Mouse (Mus musculus) right cerebral cortex, postnatal 36 days (tissue): ENCODE results near the gene Il25.
"Not testable (repeated sequence)": the region's sequence is repeated elsewhere in the genome, so short reads cannot be mapped to it uniquely, and the experiment has no call there.

ENCODE experiments used
- DNase-seq, 2 experiments: peaks; one replicate each; pipeline ENCODE4 v3.0.0; 2022; ENCODE audit warnings: low spot score in 2 of 2, mixed read lengths in 1 of 2

Il25 gene

DNA sequence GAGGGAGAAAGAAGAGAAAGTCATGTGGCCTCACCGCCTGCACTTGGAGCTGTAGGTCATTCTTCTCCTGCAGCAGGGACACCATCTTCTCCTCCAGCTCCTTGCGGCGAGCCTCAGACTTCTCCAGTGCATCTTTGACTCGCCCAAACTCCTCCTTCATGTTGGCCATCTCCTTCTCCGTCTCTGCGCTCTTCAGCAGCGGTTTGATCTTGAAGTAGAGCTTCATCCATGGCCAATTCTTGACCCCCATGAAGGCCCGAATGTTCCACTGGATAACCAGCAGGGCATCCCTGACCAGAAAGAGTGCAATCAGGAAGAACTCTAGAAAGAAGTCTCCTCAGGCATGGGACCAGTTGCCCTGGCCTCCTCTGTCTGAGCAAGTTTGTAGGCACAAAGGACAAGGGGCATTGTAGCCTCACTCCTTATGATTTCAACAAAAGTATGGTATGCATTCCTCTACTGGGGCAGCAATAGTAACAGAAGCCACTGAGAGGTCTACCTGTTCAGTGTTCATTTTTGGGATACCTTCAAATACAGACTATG, 21.2 kb downstream of the Il25 start:
- no peak for DNase-seq

DNA sequence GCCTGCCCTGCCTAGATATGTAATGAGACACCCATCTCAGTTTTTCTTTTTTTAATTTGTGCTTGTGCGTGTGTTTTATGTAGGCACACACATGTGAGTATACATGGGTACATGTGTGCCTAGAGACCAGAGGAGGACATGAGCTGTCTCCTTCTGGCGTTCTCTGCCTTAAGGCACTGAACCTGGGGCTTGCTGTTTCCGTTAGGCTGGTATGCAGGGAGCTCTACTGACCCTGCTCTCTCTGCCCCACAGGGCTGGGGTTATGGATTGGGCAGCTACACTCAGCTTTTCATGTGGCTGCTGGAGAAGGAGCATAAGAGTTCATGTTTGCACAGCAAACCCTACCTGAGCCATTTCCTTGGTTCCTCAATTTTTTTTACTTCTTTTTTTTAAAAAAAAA, 22.0 kb downstream of the Il25 start:
- DNase-seq, result no peak

DNA sequence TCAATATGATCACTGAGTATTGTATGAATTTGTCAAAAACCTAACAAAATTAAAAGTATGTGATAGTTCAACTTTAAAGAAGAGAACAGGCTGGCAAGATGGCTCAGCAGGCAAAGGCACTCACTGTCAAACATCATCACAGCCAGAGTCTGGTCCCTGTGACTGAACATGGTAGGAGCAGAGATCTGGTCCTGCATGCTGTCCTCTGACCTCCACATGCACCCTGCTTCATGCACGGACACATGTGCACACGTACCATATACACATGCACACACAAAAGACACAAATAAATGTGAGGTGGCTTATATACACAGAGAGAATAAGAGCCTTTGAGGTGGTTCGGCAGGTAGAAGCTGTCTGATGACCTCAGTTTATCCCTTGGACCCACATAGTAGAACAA, 23.0 kb downstream of the Il25 start:
- no peak for DNase-seq

DNA sequence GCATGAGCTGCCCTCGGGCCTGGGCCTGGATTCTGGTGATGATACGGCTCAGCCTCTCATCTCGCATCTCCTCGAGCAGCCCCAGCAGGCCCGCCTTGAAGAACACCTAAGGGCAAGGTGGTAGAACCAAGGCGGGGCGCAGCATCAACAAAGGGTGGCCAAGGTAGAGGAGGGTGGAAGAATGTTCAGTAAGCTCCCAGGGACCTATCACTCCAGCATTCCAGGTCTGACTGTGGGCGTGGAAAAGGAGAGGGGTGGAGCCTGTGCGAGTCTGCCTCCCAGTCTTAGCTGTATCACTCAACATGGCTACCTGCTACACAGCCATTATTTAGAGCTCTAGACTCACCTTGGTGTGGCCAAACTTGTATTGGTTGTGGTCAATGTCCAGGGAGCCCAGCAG, 24.0 kb downstream of the Il25 start:
- DNase-seq, result no peak

DNA sequence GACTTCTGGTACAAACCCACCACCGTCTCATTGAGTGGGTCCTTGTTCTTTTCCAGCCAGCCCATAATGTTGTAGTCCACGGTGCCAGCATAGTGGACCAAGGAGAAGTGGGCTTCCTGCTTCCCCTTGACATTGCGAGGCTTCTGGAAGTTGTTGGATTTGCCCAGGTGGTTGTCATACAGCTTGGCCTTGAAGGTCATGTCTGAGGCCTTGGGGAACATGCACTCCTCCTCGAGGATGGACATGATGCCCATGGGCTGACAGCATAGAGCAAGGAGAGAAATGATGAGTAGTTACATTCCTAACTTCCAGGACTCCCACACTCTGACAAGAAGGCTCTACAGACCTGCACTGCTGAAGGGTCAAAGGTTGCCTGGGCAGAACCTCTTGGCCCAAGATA, 26.0 kb downstream of the Il25 start:
- no peak for DNase-seq

DNA sequence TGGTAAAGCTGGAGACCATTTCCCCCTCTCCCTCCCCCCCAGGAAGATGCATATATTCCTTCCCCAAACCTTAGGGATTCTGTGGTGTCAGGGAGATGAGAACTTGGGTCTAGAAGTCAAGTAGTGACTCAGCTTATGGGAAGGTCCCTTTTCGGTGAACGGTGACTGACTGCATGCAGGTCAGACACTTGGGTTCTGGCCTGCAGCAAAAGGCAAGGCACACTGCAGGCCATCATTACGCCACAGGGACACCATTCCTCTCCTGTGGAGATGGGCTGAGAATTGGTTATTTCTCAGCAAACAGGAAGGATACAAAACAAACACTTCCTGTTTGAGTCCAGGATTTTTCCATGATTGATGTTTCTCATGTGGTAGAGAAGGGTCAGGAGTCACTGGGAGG, 26.7 kb downstream of the Il25 start:
- DNase-seq, result no peak

DNA sequence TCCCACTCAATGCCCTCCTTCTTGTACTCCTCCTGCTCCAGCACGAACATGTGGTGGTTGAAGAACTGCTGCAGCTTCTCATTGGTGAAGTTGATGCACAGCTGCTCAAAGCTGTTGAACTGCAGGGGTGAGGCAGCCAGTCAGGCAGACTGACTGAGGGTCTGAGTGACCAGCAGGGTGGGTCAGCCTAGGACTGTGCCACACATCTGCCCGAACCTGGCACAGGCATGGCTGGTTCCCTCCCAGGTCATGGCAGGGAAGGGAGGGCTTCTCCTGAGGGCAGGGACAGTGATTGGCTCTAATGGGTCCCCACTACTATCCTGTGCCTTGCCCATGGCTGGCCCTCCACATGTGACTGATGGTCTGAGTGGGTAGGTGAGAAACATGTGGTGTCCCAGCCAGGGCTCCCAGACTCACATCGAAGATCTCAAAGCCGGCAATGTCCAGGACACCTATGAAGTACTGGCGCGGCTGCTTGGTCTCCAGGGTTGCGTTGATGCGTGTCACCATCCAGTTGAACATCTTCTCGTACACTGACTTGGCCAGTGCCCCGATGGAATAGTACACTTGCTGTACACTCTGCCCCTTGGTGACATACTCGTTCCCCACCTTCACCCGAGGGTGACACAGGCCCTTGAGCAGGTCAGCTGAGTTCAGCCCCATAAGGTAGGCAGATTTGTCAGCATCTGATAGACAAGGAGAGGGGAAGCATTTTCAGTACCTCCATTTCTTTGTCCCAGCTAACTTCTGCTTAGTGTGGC, 27.5 kb downstream of the Il25 start:
- not testable (repeated sequence) for DNase-seq

DNA sequence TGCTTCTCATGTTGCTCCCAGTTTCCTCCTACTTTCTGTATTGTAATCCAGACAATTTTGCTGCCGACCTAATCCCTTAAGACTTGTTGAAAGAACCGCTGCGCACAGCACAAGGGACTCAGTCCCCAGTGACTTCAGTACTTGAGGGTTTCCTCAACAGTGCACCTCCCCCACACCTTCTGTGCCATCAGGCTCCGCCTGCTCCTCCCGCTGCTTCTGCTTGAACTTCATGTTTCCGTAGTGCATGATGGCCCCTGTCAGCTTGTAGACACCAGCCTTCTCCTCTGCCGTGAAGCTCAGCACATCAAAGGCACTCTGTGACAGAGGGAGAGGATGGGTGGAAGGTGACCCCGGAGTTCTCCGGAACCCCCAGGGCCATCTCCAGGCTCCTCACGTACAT, 28.3 kb downstream of the Il25 start:
- DNase-seq, result no peak

DNA sequence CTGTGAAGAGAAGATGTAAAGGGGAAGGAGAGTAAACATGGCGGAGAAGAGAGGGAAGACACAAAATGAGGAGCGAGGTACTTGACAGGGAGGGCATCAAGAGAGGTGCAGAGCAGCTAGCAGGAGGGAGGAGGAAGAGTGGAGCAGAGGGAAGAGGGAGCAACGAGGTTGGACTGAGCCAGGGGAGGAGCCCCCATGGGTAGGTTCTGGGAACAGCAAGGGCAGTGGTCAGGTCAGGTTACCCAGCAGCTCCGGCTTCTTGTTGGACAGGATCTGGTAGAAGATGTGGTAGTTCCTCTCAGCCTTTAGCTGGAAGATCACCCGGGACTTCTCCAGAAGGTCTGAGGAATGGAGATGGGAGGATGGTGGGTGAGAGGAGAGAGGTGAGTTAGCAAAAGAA, 29.0 kb downstream of the Il25 start:
- DNase-seq, result no peak

DNA sequence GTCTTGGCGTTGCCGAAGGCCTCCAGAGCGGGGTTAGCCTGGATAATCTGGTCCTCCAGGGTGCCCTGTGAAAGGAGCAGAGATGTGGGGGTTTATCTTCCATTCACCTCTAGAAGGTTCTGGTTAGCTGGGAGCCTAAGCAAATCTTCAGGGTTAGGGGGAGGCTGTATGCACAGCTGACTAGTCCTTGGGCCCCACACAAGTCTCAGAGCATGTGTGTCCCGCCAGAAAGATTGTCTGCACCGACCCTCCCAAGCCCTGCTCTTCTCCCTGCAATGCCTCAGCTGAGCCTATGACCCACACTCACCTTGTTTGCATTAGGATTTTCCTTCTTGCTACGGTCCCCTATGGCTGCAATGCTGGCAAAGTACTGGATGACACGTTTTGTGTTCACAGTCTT, 30.2 kb downstream of the Il25 start:
- DNase-seq, result no peak

DNA sequence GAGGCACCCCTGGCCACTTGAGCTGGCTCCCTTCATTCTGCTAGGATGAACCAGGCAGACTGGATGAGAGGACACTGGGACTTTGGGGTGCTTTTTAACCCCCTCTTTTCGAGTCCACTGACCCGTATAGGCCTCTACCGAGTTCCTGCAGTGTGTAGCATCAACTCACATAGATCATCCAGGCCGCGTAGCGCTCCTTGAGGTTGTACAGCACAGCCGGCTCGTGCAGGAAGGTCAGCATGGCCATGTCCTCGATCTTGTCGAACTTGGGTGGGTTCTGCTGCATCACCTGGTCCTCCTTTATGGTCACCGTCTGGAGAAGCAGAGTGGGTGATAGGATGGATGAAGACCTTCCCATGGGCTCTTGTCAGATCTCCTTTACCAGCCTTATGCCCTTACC, 31.2 kb downstream of the Il25 start:
- no peak for DNase-seq

DNA sequence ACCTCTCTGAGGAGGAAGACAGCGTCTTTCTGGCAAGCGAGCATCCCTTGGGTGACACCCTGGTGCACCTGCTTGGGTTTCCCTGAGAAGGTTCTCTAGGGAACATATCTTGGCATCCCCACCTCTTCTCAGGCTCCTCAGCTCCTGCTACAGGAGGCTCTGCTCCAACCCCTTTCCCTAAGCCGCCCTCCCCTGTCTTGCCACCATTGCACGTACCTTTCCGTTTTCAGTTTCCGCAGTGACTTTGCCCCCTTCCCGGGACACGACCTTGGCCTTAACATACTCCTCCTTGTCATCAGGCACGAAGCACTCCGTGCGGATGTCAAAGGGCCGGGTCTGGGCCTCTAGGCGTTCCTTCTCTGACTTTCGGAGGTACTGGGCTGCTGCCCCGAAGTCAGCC, 32.5 kb downstream of the Il25 start:
- DNase-seq, result no peak

DNA sequence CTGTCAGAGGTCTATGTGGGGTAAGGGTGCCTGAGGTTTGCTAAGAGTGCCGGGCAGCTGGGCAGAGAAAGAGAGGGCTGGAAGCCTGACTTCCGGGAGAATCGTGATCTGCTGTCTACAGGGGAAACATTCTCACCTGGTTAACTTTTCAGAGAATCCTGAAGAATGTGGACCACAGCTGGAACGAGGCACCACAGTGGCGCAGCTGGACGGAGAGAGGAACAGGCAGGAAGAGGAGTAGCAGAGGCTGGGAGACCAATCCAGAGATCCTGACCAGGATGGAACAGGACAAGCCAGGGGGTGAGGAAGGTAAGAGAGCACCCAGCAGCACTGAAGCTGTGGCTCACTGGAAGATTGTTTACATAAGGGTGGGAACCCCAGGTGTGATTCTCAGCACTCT, 33.1 kb downstream of the Il25 start:
- no peak for DNase-seq

DNA sequence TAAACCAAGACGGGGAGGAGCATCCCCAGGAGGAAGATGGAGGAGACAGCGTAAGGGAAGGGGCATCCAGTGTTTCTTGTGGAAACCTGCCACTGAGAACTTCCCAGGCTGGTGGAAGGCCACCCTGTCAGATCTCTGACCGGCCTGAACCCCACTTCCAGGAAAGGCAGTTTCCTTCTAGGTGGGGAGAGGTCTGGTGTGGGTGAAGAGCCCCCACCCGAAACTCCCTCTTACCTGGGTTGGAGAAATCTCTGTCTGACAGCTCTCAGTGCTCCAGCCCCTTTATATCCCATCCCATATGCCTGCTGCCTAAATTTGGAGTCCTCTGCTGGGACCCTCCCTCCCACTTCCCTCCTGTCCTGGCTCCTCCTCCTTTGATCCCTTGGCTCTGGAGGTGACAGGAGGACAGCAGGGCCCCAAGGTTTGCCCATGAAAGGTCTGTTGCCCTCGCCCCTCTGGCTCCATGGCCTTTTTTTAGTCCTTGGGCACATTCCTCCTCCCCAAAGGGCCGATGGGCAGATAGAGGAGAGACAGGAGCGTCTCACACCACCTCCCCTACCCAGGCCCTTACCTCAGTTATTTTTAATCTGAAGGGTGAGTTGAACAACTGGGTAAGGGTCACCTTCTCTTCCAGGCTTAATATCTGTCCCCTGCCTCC, 34.0 kb downstream of the Il25 start, which contains the start of gene Myh6:
TSS of gene Myh6 (minus strand) at position 608 of the 658 bp plus-strand sequence.
- DNase-seq, result no peak

DNA sequence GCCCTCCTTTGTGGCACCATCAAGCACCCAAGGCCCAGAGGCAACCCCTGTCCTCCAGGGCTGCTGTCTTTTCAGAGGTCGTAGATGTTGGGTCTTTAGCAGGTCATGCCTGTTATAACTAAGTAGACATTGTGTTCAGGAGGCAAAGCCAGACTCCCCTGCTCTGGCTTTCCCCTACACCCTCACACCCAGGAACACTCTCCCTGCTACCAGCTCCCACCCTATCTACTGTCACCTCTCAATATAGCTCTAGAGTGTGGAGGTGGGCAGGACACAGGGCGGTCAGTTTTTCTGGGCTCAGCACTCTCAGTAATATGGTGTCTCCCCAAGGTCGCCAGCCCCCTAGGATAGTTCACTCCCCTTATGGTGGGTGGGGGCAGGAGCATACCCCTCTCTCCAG, 35.4 kb downstream of the Il25 start:
- no peak for DNase-seq

DNA sequence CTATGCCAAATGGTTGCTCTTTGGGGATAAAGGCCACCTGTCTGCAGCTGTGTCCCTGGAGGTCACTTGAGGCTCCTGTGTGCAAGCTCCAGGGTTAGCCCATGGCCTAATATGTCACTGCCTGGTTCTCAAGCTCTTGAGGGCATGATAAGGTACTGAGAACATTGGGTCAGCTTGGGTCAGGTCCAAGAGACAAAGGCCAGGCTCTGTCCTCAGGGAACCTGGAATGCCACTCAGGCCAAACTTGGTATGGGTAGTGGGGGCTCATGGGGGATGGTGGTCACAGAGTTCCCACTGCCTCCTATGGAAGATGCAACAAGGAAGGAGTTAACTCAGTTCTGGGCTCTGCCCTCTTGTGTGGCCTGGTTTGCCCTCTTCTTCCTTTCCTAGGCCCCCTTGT, 35.8 kb downstream of the Il25 start:
- DNase-seq, result no peak

DNA sequence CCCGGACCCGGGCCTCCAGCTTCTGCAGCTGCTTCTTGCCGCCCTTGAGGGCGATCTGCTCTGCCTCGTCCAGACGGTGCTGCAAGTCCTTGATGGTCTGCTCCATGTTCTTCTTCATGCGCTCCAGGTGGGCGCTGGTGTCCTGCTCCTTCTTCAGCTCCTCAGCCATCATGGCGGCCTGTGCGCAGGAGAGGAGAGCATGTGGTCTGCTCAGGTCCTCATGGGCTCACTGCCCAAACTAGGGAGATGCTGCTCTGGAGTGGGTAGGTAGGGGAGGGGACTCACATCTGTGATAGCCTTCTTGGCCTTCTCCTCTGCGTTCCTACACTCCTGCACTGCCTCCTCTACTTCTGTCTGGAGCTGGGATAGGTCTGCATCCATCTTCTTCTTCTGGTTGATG, 40.3 kb downstream of the Il25 start:
- DNase-seq, result not testable (repeated sequence)

DNA sequence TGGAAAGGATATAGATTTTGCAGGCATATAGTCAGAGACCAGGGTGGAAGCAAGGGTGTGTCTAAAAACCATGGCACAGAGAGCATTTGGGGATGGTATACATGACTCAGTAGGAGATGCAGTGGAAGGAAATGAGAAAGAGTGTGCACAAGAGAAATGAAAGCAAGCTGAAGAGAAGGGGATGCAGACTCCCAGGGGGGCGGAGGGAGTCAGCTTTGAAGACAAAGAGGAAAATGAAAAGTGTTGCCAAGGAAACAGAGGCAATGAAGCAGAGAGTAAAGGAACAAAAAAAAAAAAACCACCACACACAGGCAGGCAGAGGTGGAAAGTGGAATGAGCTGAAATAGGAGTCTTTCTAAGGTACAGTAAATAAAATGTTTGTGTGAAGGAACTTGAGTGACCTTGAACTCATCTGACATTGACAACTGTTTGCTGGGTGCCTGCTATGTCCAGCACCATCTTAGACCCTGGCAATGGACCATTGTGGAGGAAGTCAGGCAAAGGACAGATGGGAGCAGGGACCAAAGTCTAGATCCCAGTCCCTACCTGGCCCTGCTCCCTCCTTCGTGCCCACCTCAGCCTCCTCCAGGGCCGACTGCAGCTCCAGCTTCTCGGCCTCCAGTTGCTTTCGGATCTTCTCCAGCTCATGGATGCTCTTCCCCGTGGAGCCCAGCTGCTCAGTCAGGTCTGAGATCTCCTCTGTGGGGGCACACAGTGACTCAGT, 41.7 kb downstream of the Il25 start:
- DNase-seq, result peak; percentile 22 to 25

DNA sequence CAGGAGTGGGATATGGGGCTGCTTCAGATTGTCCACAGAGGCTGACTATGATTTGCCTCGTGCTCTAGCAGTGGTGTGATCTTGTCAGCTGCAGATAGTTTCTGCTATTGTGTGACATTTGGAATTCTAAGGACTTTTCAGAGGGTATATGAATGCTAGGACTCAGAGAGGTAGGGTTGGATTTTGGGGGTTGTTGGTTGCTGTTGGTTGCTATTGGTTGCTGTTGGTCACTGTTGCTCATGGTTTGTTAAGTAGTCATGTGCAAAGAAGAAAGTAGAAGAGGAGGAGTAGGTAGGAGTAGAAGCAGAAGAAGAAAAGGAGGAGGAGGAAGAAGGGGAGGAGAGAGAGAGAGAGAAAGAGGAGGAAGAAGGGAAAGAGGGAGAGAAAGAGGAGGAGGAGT, 44.1 kb downstream of the Il25 start, which contains the start of gene Gm17428:
TSS of gene Gm17428 (plus strand) at position 301 of the 400 bp plus-strand sequence.
- no peak for DNase-seq

DNA sequence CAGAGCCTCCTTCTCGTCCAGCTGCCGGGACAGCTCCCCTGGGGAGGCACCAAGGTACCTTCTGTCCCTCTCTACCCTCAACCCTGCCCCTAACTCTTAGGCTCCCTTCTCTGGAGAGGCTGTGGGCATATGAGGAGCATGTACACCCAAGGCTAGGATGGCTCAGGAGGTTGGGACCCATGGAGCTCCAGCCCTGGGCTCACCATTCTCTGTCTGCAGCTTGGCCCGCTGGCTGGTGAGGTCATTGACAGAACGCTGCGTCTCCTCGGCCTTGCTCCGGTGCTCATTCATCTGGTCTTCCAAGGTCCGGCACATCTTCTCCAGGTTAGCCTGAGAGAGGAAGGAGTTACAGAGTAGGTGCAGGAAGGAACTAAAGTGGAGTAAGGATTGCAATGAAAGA, 46.2 kb downstream of the Il25 start:
- no peak for DNase-seq

DNA sequence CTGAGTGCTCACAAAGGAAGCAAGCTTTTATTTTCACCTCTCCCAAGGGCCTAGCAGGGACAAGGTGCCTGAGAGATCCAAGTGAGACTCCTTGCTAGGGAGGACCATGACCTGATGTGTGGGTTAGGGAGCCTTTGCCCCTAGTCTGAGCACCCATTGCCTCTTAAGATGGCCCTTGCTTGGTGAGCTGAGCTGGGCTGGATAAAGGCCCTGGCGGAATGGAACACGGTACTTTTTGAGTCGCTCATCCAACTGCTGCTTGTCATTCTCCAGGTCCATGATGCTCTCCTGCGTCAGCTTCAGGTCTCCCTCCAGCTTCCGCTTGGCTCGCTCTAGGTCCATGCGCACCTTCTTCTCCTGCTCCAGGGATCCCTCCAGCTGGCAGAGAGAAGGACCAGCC, 49.4 kb downstream of the Il25 start:
- DNase-seq, result no peak
